Mouse (Mus musculus) retina, postnatal 1 day (tissue): Measurements from ENCODE around the gene Gtpbp2.
A peak's percentile ranks its signal among the peaks of the same experiment; 100 is the strongest.

Experiments used
- DNase-seq: peaks from one replicate; pipeline ENCODE4 v3.0.0-alpha.2; 2012

The Gtpbp2 gene

GRCm38 (mm10) chr17:46154336-46154735 is 6.5 kb upstream of the Gtpbp2 start:
- DNase-seq, result no peak

DNA sequence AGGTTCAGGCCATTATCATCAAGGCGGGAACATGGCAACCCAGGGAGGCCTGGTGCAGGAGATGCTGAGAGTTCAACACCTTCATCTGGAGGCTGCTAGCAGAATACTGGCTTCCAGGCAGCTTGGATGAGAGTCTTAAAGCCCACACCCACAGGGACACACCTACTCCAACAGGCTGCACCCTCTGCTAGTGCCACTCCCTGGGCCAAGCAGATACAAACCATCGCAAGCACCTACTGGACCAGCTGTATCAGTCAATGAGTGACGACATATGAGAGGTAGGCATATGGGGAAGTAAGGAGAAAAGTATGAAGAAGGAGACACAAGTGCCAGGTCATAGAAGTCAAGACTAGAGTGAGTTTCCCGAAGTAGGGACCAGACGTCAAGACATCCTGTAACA is 4.2 kb upstream of the Gtpbp2 start:
- no peak for DNase-seq

GRCm38 (mm10) chr17:46157131-46157530 is 3.7 kb upstream of the Gtpbp2 start:
- no peak for DNase-seq

- no peak for DNase-seq
Measured at GRCm38 (mm10) chr17:46159236-46159635, 1.6 kb upstream of the Gtpbp2 start.

DNA sequence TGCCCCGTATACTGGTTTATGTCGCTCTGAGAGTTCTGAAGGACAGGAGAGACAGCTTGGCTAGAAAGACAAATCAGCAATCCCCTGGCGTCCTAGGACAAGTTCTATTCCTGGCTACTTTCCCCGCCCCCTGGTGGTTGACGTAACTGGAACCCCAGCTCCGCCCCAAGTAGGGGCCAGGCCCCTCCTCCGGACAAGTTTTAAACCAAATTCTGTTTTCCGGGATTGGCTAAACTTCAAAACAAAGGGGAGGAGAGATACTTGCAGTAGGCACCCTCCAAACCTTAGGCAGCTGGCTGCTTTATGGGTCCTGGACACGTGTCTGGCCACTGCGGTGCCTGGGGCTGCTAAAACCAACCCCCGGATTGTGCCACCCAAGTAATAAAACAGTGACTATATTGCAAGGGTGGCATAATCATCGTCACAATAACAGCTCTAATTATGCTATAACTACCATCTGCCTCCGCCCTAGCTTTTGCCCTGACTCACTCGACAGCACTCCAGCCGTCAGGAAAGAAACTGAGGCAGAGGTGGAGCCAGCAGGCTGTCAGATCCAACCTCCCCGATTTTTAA is 656 bp upstream of the Gtpbp2 start:
- peak; percentile 89 for DNase-seq

DNA sequence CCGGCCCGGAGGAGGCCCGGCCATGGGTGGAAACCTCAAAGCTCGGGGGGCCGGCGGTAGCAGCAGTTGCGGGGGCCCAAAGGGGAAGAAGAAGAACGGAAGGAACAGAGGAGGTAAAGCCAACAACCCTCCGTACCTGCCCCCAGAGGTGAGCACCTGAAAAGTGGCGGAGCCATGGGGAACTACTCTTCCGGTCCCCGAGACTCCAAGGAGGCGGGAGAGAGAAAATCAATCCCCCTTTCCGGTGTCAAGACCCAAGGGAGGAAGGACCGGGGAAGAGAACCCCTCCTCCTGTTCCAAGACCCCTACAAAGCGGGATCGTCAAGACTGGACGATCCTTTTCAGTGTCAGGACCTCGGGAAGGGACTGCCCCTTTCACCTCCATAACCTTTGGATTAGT is 347 bp downstream of the Gtpbp2 start:
- DNase-seq, result peak; percentile 73

DNA sequence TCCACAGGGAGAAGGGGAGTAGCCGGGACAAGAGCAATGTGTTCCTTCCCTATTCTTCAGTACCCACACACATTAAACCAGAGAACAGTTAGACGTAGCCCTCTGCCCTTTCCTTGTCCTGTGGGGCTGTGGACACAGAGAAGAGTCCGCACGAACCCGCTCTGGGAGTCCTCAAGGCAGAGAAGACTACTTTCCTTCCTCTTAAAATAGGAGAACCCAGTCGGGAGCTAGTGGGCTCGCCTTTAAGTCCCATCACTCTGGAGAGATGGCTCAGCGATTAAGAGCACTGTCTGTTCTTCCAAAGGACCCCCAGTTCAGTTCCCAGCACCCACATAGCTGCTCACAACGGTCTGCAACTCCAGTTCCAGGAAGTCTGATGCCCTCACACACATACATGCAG is 878 bp downstream of the Gtpbp2 start:
- no peak for DNase-seq

- DNase-seq, result no peak
Measured at GRCm38 (mm10) chr17:46162551-46162950, 1.7 kb downstream of the Gtpbp2 start.

DNA sequence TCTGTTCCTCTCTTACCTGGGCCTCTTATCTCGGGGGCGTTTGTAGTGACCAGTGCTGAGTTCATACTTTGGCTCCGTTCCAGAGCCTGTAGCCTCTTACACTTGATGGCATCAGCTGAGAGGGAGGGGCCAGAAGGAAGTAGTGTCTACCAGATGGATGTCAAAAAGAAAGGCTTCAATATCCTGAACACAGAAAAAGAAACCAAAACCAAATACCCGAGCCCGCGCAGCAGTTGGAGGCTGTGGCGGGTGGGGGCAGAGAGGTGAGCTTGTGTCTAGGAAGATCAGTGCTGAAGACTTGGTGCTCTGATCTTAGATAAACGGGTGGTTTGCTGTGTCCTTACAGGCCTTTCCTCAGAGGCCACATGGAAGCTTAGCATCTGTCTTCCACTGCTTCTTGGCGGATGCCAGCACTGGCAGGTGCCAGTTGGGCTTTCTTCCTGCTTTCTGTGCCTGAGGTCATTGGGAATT is 2.2 kb downstream of the Gtpbp2 start:
- DNase-seq, result peak; percentile 30

GRCm38 (mm10) chr17:46164301-46164700 is 3.5 kb downstream of the Gtpbp2 start:
- DNase-seq, result no peak

DNA sequence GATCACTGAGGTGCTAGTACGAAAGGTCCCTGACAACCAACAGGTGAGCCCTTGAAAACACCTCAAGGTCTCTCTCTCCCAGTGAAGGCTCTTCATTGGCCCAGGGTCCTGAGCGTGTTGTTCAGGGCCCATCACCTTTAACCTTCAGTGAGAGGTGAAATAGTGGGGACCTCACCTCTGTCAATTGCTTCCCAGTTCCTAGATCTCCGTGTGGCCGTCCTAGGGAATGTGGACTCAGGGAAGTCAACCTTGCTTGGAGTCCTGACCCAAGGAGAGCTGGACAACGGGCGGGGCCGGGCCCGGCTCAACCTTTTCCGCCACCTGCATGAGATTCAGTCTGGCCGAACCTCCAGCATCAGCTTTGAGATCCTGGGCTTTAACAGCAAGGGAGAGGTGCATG is 4.0 kb downstream of the Gtpbp2 start:
- DNase-seq, result no peak

- no peak for DNase-seq
Measured at GRCm38 (mm10) chr17:46165460-46165859, 4.6 kb downstream of the Gtpbp2 start.

DNA sequence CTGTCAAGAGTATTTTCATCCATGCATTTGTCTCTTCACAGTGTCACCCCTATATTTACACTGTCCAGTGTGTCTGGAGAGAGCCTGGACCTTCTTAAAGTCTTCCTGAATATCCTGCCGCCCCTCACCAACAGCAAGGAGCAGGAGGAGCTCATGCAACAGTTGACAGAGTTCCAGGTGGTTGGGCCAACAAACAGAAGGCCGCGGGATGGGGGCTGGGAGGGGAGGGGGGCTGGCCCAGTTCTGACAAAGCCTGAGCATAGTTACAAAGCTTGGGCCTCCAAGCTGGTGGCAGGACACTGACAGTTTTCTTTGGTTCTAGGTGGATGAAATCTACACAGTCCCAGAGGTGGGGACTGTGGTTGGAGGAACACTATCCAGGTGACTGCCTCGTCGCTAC is 5.4 kb downstream of the Gtpbp2 start:
- no peak for DNase-seq

- peak; percentile 19 for DNase-seq
Measured at GRCm38 (mm10) chr17:46167014-46167413, 6.2 kb downstream of the Gtpbp2 start.

DNA sequence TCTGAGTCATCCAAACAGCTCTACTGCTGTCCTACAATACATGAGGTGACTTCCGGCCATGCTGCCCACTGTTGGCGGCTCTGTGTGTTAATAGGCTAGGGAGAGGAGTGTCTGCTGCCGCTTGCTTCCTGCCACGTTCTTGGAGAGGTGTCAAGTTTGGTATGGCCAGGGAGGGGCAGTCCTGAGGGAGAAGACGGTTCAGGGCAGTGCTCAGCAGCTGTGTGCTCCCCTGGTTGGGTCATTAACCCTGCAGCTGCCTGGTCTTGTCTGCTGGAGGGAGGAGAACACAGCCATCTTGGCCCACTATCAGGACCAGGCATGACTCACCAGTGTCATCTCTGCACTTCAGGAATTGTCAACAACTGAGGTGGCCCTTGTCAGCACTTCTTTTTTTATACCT is 7.5 kb downstream of the Gtpbp2 start:
- no peak for DNase-seq

DNA sequence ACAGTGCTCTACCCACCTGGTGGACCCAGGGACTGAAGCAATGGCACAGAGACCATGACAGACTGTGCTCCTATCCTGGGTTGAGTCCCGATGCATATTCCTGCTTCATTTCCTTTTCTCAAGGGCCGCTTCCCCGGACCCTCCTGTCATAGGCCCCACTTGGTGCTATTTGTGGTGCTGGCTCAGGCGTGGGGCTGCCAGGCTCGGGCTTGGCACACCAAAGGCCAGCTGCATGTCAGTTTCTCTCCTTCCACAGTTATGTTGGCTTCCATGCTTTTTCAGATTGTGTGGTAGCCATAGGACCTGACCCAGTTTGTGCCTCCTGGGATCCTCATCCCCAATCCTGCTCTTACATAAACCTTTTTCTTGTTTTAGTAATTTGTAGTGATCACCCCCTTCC is 7.9 kb downstream of the Gtpbp2 start:
- DNase-seq, result no peak

DNA sequence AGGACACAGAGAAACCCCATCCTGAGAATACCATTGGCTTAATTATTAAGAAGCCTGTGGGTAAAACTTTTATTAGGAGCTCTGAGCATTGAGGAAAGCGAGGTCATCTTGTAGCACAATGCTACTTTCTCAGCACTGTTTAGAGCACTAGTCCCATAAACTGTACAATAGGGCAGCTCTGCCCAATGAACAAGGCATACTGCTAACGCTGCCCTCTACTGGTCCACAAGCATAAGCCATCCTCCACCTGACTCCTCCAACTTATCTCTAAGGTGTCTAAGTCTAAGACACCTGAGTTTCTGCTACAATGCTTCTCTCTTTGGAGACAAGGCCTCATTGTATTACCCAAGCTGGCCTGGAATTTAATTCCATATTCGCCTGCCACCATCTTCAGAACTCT is 9.7 kb downstream of the Gtpbp2 start:
- peak; percentile 60 for DNase-seq

DNA sequence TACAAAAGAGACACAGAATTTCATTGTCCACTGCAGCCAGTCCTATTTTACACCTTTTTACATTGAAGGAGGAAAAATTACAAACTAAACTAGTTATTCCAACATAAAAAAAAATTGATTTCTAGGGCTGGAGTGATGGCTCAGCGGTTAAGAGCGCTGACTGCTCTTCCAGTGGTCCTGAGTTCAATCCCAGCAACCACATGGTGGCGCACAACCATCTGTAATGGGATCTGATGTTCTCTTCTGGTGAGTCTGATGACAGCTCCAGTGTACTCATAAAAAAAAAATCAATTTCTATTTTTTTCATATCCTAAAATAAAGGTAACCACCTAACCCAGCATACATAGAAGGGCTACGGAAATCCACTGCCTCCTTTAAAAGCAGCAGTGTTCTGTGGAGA is 21.4 kb downstream of the Gtpbp2 start:
- DNase-seq, result no peak

DNA sequence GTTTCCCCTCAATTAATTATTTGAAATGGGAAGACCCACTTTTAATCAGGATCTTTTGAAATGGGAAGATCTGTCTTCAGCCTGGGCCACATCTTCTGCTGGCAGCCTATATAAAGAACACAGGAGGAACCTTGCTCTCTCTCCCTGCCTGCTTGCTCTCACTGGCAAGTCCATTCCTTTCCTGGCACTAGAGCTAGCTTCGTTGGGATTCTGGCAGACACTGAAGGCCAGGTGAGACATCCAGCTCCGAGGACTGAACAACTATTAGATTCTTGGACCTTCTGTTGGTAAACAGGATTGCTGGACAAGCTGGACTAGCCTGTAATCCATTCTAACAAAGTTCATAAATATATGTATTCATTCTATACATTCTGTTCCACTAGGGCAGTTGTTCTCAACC is 28.0 kb downstream of the Gtpbp2 start:
- DNase-seq, result no peak

DNA sequence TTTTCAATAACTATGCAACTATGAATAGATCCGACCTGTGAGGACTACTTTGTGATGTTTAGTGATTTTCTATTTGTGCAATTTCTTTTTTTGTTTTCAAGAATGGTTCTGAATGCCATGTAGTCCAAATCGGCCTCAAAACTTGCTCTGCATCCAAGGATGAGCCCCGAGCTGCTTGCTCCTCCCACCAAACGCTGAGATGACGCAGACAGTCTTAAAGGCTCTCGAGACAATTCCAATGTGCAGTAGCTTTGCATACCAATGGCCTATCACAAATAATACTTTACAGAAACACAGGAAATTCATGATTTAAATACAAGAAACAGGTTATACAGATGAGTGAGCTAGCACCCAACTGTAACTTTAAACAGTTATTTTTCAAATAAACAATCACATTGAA is 40.3 kb downstream of the Gtpbp2 start:
- no peak for DNase-seq

GRCm38 (mm10) chr17:46202421-46203071 is 41.7 kb downstream of the Gtpbp2 start, which contains the start of the genes Polh and Xpo5:
Polh (minus strand) TSS chr17:46202645.
Xpo5 (plus strand) TSS chr17:46202782.
- peak; percentile 96 for DNase-seq

GRCm38 (mm10) chr17:46203078-46203477 is 42.2 kb downstream of the Gtpbp2 start:
- no peak for DNase-seq

DNA sequence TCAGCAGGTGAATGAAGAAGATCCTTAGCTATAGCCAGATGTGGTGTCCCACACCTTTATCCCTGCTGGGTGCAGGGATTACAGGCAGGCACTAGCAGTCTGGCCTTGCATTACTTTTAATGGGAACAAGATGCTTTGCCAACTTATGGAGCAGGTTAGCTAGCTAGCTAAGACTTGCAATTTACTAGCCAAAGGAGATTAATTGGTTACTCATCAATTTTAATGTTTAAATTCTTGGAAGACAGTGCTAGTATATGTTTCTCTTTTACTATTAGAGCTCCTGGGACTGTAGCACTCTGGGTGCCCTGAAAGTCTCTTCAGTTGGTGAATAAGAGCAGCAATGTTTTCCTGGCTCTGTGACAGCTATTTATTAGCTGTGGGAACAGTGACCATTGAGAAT is 45.8 kb downstream of the Gtpbp2 start:
- DNase-seq, result no peak

- DNase-seq, result no peak
Measured at GRCm38 (mm10) chr17:46210550-46210949, 49.7 kb downstream of the Gtpbp2 start.
